Mouse (Mus musculus): ENCODE measurements around the gene Ppfia2.

Ppfia2 gene

DNA sequence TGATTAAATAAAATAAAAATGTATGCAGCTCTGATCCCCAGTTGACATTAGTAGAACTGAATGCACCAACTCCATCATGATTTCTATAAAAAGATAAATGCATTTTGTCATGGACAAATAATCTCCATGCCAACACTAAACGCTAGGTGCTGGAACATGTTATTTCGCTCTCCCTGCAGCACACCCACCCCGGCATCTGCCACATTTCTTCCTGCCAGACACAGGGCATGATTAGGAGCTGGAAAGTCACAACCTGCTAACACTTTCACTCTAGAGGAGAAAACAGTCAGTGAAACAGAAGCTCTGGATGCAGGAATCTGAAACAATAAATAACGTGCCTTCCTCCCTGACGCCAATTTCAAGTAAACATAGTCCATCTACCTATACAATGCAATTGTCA lies 211.3 kb downstream of the Ppfia2 start:
- no peak for DNase-seq

- DNase-seq, result no peak
These were observed 215.4 kb downstream of the Ppfia2 start for GRCm38 (mm10) chr10:106685519-106685918.

- no peak for DNase-seq
These were observed 249.8 kb downstream of the Ppfia2 start for GRCm38 (mm10) chr10:106719936-106720335.

- DNase-seq, result no peak
These were observed 262.1 kb downstream of the Ppfia2 start for GRCm38 (mm10) chr10:106732265-106732664.

- DNase-seq, result no peak
These were observed 266.3 kb downstream of the Ppfia2 start for GRCm38 (mm10) chr10:106736230-106737063.

DNA sequence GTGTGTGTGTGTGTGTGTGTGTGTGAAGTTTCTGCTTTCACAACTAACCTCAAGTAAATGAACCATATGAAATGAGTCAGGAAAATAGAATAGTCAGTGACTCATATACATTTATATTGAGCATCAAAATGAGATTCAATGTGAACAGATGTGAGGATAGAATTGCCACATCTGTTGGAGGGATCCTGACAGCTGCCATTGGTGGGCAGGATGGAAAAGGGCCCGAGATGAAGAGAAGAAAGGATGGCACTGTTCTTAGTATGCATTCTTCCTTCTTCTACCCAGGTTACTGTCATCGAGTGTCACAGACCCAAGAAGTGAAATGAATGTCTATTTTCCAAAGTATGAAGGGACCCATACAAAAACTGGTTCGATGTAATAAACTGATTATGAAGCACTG lies 268.1 kb downstream of the Ppfia2 start:
- DNase-seq, result no peak

GRCm38 (mm10) chr10:106744966-106745365 lies 274.8 kb downstream of the Ppfia2 start:
- no peak for DNase-seq

- DNase-seq, result no peak
These were observed 290.9 kb downstream of the Ppfia2 start for GRCm38 (mm10) chr10:106761061-106761460.

GRCm38 (mm10) chr10:106763785-106764184 lies 293.6 kb downstream of the Ppfia2 start:
- no peak for DNase-seq

- DNase-seq, result no peak
These were observed 305.4 kb downstream of the Ppfia2 start for GRCm38 (mm10) chr10:106775571-106775970.

GRCm38 (mm10) chr10:106815447-106815846 lies 345.3 kb downstream of the Ppfia2 start:
- no peak for DNase-seq

DNA sequence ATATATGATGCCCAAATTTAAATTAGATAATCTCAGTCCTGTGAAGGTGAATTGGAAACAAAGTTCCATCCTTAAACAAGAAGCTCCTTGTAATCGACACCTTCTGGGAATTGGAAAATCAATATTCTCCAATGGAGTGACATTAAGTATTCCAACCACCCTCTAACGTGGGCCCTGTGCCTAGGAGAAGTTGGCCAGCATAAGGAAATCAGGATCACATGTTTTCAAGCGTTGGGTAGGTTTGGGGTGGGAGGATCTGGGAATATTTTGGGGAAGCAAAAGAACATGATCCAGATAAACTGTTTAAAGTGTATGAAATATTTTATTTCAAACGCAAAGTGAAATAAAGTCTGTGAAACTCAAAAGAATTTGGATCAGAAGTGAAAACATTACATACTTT lies 348.2 kb downstream of the Ppfia2 start:
- DNase-seq, result no peak

DNA sequence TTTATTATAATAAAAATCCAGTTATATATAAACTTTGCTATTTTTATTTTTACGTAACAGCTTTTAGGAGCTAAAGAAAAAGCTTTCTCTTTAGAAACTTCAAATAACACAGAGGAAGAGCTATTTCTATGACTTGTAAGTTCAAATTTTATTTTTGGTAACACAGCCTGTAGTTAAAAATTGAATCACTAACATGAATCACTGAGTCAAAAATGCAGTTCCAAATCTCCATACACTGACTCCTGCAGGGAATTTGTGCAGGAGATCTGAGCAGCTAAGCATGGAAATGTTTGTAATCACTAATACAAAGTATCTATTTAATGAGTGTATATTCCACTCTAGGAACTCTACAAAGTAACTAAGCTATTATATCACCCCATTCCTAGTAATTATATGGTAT lies 354.1 kb downstream of the Ppfia2 start:
- DNase-seq, result no peak

DNA sequence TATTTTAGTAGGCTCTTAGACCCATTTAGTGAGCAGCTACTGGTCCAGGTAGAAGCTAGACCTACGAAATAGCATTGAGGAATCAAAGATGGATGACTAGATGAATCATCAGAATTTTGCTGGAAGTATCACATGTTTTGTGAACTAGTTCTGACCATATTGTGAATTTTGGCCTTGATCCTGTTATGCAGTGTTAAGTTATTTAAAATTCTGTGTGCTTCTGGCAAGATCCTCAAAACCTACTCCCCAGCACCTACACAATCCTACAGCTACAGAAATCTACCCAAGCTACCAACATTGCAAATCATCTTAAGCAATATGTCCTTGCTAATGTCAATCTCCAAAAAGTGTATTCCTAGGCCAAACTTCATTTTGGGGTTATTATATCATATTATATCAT lies 368.3 kb downstream of the Ppfia2 start:
- no peak for DNase-seq

DNA sequence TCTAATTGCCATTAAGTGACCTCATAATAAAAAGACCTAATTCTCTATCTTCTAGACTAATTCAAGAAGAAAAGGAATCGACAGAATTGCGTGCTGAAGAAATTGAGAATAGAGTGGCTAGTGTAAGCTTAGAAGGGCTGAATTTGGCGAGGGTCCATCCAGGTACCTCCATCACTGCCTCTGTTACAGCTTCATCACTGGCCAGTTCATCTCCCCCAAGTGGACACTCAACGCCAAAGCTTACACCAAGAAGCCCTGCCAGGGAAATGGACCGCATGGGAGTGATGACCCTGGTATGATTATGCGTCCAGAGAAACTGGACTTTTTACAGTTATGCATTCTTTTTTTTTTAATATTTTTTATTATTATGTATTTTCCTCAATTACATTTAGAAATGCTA lies 388.0 kb downstream of the Ppfia2 start:
- no peak for DNase-seq

GRCm38 (mm10) chr10:106870233-106870632 lies 400.1 kb downstream of the Ppfia2 start:
- DNase-seq, result no peak

GRCm38 (mm10) chr10:106871847-106872246 lies 401.7 kb downstream of the Ppfia2 start:
- DNase-seq, result no peak

- no peak for DNase-seq
These were observed 402.6 kb downstream of the Ppfia2 start for GRCm38 (mm10) chr10:106872714-106873113.

GRCm38 (mm10) chr10:106881330-106881729 lies 411.2 kb downstream of the Ppfia2 start:
- DNase-seq, result no peak

DNA sequence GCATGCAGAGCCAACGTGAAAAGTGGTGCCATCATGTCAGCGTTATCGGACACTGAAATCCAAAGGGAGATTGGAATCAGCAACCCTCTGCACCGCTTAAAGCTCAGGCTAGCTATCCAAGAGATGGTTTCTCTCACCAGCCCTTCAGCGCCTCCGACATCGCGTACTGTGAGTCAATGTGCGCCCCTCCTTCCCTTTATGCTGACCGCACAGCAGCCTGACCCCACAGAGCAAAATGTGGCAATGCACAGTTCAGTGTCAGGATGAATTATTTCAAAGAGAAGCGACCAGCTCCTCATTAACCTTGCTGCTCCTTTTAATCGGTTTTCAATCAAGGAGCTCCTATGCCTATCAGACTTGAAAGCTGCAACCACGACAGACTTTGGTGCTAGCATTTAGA lies 426.2 kb downstream of the Ppfia2 start:
- DNase-seq, result no peak

DNA sequence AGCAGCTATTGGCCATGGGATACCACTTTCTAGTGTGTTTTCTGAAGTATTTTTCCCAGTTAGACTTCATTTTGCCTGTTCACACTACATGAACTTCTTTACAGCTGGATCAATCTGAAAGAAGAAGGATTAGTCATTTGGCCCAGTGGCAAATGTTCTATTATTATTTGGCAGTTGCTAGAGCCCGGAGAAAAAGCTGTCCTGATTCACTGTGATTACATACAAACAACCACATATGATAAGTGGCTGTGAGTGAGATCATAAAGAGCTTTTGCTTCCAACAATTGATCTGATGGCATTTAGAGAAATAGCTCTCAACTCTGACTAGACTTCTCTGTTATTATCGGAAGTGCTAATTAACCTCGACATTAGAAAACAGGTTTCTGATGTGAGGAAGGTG lies 440.0 kb downstream of the Ppfia2 start:
- DNase-seq, result no peak

DNA sequence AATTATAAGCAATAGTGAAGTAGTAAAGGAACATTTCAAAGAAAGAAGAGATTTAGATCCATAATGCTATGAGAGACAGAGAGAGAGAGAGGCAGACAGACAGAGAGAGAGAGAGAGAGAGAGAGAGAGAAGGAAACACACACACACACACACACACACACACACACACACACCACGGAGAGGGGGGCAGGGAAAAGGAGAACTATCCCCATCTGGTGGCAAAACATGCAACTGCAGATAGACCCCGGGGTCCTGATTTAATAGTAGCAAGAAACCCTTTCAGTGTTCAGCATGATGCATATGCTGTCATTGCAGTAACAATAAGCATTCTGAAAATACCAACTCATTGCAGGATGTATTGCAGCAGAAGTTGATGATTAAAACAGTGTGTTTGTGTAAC lies 442.9 kb downstream of the Ppfia2 start:
- DNase-seq, result no peak

- no peak for DNase-seq
These were observed 444.1 kb downstream of the Ppfia2 start for GRCm38 (mm10) chr10:106914275-106914674.

- DNase-seq, result no peak
These were observed 444.7 kb downstream of the Ppfia2 start for GRCm38 (mm10) chr10:106914822-106915221.

- no peak for DNase-seq
These were observed 454.2 kb downstream of the Ppfia2 start for GRCm38 (mm10) chr10:106924334-106924733.
